Mouse (Mus musculus): Measurements from ENCODE around the gene Mapk8ip3. TPM values are rescaled to one million over a fixed set of nuclear protein-coding genes. Genes with fewer than 3 reads are reported as not detected.

The Mapk8ip3 gene
- polyA plus RNA-seq, 1 experiment from 2014 or later, result 5.3 TPM

DNA sequence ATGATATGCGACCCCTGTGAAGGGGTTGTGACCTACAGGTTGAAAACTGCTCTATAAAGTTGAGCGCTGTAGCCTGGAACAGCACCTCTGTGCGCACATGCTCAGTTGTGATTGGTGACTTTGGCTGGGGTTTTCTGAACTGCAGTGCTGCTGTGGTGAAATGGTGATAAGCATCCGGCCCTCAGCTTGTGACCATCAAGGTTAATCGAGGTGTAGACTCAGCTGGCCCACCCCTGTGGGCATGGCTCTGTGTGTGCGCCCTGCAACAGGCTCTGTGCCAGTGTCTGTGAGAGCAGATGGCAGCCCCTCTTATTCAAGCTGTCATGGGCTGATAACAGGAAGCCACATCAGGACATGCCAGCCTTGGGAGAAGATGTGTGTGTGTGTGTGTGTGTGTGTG is 77.8 kb downstream of the Mapk8ip3 start:
- TF ChIP-seq CTCF (IDR thresholded peaks at IDR 0.05; ENCODE audit: low read depth), result no peak
- WGBS, result 87% methylated on average over 6 of the region's 6 CpGs
- no peak overlapping the region for H3K4me2 ChIP-seq (replicated peaks; ENCODE audit: low read depth)
- peaks cover 92% of the 10 kb centered on the region for H3K36me3 ChIP-seq (ENCODE audit: control insufficient read depth, insufficient read depth)
- H3K9ac ChIP-seq (ENCODE audit: low read depth, low read length), result no peak overlapping the region
- H3K4me1 ChIP-seq (replicated peaks; ENCODE audit: control insufficient read depth, insufficient read depth, low read length), result no peaks in the 10 kb centered on the region
- no peak overlapping the region for H3K4me3 ChIP-seq (ENCODE audit: low read depth, low read length)
- H3K27me3 ChIP-seq (replicated peaks; ENCODE audit: control insufficient read depth, insufficient read depth, low read length), result no peaks in the 10 kb centered on the region
- H3K9me3 ChIP-seq (ENCODE audit: control insufficient read depth), result no peaks in the 10 kb centered on the region
- ATAC-seq, result no peak
- H3K27ac ChIP-seq (ENCODE audit: low read depth, low read length), result no peak overlapping the region

DNA sequence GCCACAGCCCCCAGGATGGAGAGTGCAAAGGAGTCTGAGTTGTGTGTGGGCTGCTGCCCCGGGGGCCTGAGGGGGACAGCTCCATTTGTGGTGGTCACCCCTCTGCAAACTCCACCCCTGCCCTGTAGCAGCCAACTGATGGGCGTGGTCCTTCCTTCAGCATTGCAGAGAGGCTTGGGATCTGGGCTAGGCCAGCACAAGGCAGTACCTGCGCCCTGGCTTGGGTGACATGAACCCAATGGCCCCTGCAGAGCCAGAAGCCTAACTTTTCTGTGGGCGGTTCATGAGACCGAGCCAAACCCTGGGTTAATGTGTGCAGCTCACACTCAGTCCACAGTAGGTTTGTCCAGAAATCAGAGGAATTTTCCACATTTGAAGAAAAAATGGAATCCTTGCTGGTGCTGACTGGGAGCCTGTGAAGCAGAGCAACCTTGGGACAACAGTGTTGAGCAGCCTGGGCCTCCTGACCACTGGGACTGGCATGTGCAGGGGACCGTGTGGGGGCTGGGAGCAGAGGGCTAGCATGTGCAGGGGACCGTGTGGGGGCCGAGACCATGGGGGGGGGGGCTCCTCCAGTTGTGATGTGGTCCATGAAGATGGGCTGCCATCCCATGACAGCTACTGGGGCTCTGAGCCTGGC is 78.8 kb downstream of the Mapk8ip3 start:
- Histone ChIP-seq H3K9ac (ENCODE audit: low read depth, low read length) (no peak overlapping the region), H3K4me2 (replicated peaks; ENCODE audit: low read depth) (no peak overlapping the region), H3K27me3 (replicated peaks; ENCODE audit: control insufficient read depth, insufficient read depth, low read length) (no peaks in the 10 kb centered on the region), H3K4me3 (ENCODE audit: low read depth, low read length) (no peak overlapping the region), H3K36me3 (ENCODE audit: control insufficient read depth, insufficient read depth) (peaks cover 92% of the 10 kb centered on the region), H3K27ac (ENCODE audit: low read depth, low read length) (no peak overlapping the region), H3K9me3 (ENCODE audit: control insufficient read depth) (no peaks in the 10 kb centered on the region), H3K4me1 (replicated peaks; ENCODE audit: control insufficient read depth, insufficient read depth, low read length) (no peaks in the 10 kb centered on the region)
- WGBS, result 75% methylated on average over 8 of the region's 8 CpGs
- no peak for TF ChIP-seq CTCF (IDR thresholded peaks at IDR 0.05; ENCODE audit: low read depth)
- ATAC-seq, result no peak

DNA sequence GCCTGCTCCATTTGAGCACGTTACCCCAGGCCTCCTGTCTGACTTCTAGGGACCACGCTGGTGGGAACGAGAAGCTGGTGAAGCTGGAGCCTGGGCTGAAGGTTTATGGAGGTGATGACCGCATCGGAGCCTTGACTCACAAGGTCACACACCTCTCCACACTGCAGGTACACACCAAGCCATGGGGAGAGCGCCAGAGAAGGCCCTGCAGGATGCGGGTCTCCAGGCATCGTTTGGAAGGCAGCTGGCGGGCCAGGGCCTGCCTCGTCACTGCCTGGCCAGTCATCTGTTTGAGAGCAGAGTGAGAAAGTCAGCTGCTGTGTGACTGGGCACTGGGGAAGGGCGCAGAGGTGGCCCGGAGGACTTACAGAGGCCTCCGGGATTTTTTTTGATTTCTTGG is 80.2 kb downstream of the Mapk8ip3 start:
- no peaks in the 10 kb centered on the region for H3K27me3 ChIP-seq (replicated peaks; ENCODE audit: control insufficient read depth, insufficient read depth, low read length)
- no peak overlapping the region for H3K9ac ChIP-seq (ENCODE audit: low read depth, low read length)
- no peak overlapping the region for H3K27ac ChIP-seq (ENCODE audit: low read depth, low read length)
- no peak overlapping the region for H3K4me2 ChIP-seq (replicated peaks; ENCODE audit: low read depth)
- H3K4me3 ChIP-seq (ENCODE audit: low read depth, low read length), result no peak overlapping the region
- no peaks in the 10 kb centered on the region for H3K9me3 ChIP-seq (ENCODE audit: control insufficient read depth)
- no peak for ATAC-seq
- 88% methylated on average over 13 of the region's 13 CpGs for WGBS
- no peak for TF ChIP-seq CTCF (IDR thresholded peaks at IDR 0.05; ENCODE audit: low read depth)
- peaks cover 81% of the 10 kb centered on the region for H3K36me3 ChIP-seq (ENCODE audit: control insufficient read depth, insufficient read depth)
- H3K4me1 ChIP-seq (replicated peaks; ENCODE audit: control insufficient read depth, insufficient read depth, low read length), result no peaks in the 10 kb centered on the region

- ATAC-seq, result peak; percentile 29; the same call in 1 of the 2 replicates
- Histone ChIP-seq H3K4me3 (ENCODE audit: low read depth, low read length) (no peak overlapping the region), H3K27me3 (replicated peaks; ENCODE audit: control insufficient read depth, insufficient read depth, low read length) (no peaks in the 10 kb centered on the region), H3K27ac (ENCODE audit: low read depth, low read length) (peak overlapping the region; percentile 5; the same call in 1 of the 2 replicates), H3K4me2 (replicated peaks; ENCODE audit: low read depth) (no peak overlapping the region), H3K4me1 (replicated peaks; ENCODE audit: control insufficient read depth, insufficient read depth, low read length) (no peaks in the 10 kb centered on the region), H3K9me3 (ENCODE audit: control insufficient read depth) (no peaks in the 10 kb centered on the region), H3K36me3 (ENCODE audit: control insufficient read depth, insufficient read depth) (peaks cover 75% of the 10 kb centered on the region), H3K9ac (ENCODE audit: low read depth, low read length) (no peak overlapping the region)
- 79% methylated on average over 3 of the region's 3 CpGs for WGBS
- TF ChIP-seq CTCF (IDR thresholded peaks at IDR 0.05; ENCODE audit: low read depth), result no peak
These were observed 80.8 kb downstream of the Mapk8ip3 start for GRCm38 (mm10) chr17:24855838-24856464.

GRCm38 (mm10) chr17:24851381-24852125 is 85.2 kb downstream of the Mapk8ip3 start:
- H3K4me3 ChIP-seq (ENCODE audit: low read depth, low read length), result peak overlapping the region; percentile 66
- H3K36me3 ChIP-seq (ENCODE audit: control insufficient read depth, insufficient read depth), result peaks cover 37% of the 10 kb centered on the region
- no peaks in the 10 kb centered on the region for H3K27me3 ChIP-seq (replicated peaks; ENCODE audit: control insufficient read depth, insufficient read depth, low read length)
- H3K9me3 ChIP-seq (ENCODE audit: control insufficient read depth), result no peaks in the 10 kb centered on the region
- WGBS, result 62% methylated on average over 10 of the region's 10 CpGs
- no peak for ATAC-seq
- peak overlapping the region; percentile 23; the same call in 1 of the 2 replicates for H3K9ac ChIP-seq (ENCODE audit: low read depth, low read length)
- H3K4me1 ChIP-seq (replicated peaks; ENCODE audit: control insufficient read depth, insufficient read depth, low read length), result no peaks in the 10 kb centered on the region
- peak overlapping the region; percentile 90 for H3K4me2 ChIP-seq (replicated peaks; ENCODE audit: low read depth)
- no peak overlapping the region for H3K27ac ChIP-seq (ENCODE audit: low read depth, low read length)
- TF ChIP-seq CTCF (IDR thresholded peaks at IDR 0.05; ENCODE audit: low read depth), result no peak

- 1% methylated on average over 20 of the region's 20 CpGs for WGBS
- no peaks in the 10 kb centered on the region for H3K9me3 ChIP-seq (ENCODE audit: control insufficient read depth)
- H3K27ac ChIP-seq (ENCODE audit: low read depth, low read length), result peak overlapping the region; percentile 91
These were observed 86.0 kb downstream of the Mapk8ip3 start for GRCm38 (mm10) chr17:24850773-24851127.

More at GRCm38 (mm10) chr17:24850773-24851127, 86.0 kb downstream of the Mapk8ip3 start:
- Histone ChIP-seq H3K4me3 (ENCODE audit: low read depth, low read length) (peak overlapping the region; percentile 66), H3K36me3 (ENCODE audit: control insufficient read depth, insufficient read depth) (peaks cover 29% of the 10 kb centered on the region), H3K4me1 (replicated peaks; ENCODE audit: control insufficient read depth, insufficient read depth, low read length) (no peaks in the 10 kb centered on the region), H3K4me2 (replicated peaks; ENCODE audit: low read depth) (peak overlapping the region; percentile 90), H3K9ac (ENCODE audit: low read depth, low read length) (peak overlapping the region; percentile 68), H3K27me3 (replicated peaks; ENCODE audit: control insufficient read depth, insufficient read depth, low read length) (no peaks in the 10 kb centered on the region)
- TF ChIP-seq CTCF (IDR thresholded peaks at IDR 0.05; ENCODE audit: low read depth), result no peak
- ATAC-seq, result no peak
